Mouse (Mus musculus) cortical plate, adult 2 months (tissue): ENCODE measurements at regions not wholly inside any gene's neighbourhood (a gene's known extent, or its start where the extent isn't known, plus 50 kb on each side); places are given as distances from the start of the nearest gene placed in this dataset.

Source experiments
- CTCF ChIP-seq: fragments of 200-500 bp; IDR thresholded peaks from 2 replicates; pipeline ENCODE4 v1.5.1; 2011; ENCODE audit warnings: mild to moderate bottlenecking, control low read depth, low read length; ENCODE audit not compliant: insufficient read depth; ENCODE audit errors: extremely low read depth
- POLR2A ChIP-seq: fragments of 200-500 bp; IDR thresholded peaks from 2 replicates; pipeline ENCODE4 v1.6.1; 2011; ENCODE audit warnings: mild to moderate bottlenecking, low read length, control low read depth; ENCODE audit not compliant: insufficient read depth; ENCODE audit errors: extremely low read depth

DNA sequence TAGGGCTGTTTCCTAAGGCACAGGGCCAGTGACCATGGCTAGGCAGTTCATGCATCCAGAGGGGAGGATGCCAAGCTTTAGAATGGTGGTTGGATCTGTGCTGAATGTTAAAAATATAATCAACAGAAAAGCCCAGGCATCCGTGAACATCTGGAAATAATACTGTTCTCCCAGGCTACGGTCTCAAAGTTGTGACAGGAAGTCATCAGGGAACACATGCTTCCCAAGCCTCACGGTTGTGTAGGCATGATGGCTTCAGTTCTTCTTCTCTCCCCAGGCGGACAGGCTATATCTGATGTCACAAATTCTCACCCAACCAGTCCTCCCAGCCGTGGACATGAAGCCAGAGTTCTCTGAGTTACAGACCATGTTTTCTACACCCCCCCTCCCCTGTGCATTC is 275.4 kb downstream of the Cbln1 start:
- no peak for TF ChIP-seq CTCF
- no peak for TF ChIP-seq POLR2A
